Mouse (Mus musculus) midbrain, embryonic 15.5 days (tissue): ENCODE data around the gene Ptges3l. TPM values are rescaled to one million over a fixed set of nuclear protein-coding genes. Genes with fewer than 3 reads are reported as not detected.
"Not testable (repeated sequence)": the region's sequence is repeated elsewhere in the genome, so short reads cannot be mapped to it uniquely, and the experiment has no call there.

Source experiments
- ATAC-seq: fragments of 200-750 bp; cut with Nextera tagmentation; replicated peaks from 2 replicates; pipeline ENCODE4 v1.8.0; 2017; ENCODE audit warnings: moderate TSS enrichment
- H3K27ac ChIP-seq: fragments of 300-500 bp; sonication (generic); 2 replicates; pipeline ENCODE4 v1.5.1; 2015; ENCODE audit warnings: mild to moderate bottlenecking, inconsistent platforms
- H3K27me3 ChIP-seq: fragments of 300-500 bp; sonication (generic); replicated peaks from 2 replicates; pipeline ENCODE4 v1.6.1; 2015; ENCODE audit warnings: inconsistent platforms
- H3K36me3 ChIP-seq: fragments of 300-500 bp; sonication (generic); replicated peaks from 2 replicates; pipeline ENCODE4 v1.6.1; 2015; ENCODE audit warnings: inconsistent platforms
- H3K4me1 ChIP-seq: fragments of 300-500 bp; sonication (generic); 2 replicates; pipeline ENCODE4 v1.6.1; 2015; ENCODE audit warnings: inconsistent platforms
- H3K4me2 ChIP-seq: fragments of 300-500 bp; sonication (generic); 2 replicates; pipeline ENCODE4 v1.6.1; 2015; ENCODE audit warnings: inconsistent platforms, mild to moderate bottlenecking, moderate library complexity
- H3K4me3 ChIP-seq: fragments of 300-500 bp; sonication (generic); 2 replicates; pipeline ENCODE4 v1.5.1; 2015; ENCODE audit warnings: mild to moderate bottlenecking, inconsistent platforms
- H3K9ac ChIP-seq: fragments of 300-500 bp; sonication (generic); 2 replicates; pipeline ENCODE4 v1.6.1; 2015; ENCODE audit warnings: mild to moderate bottlenecking, inconsistent platforms
- H3K9me3 ChIP-seq: fragments of 300-500 bp; sonication (generic); 2 replicates; pipeline ENCODE4 v1.6.1; 2016; ENCODE audit warnings: inconsistent platforms
- WGBS: fragments of 180-500 bp; shearing (Covaris S2); methylation state at CpG from one replicate; pipeline ENCODE4 v1.1.7; 2015; ENCODE audit warnings: mixed read lengths; 5-methylcytosine and 5-hydroxymethylcytosine counted together
- microRNA-seq: library from miRNA; unstranded; fragments of <30 nt; microRNA quantifications from one replicate; pipeline ENCODE4, GENCODE M21; 2016
- polyA plus RNA-seq: library from polyadenylated mRNA; unstranded; fragments of >200 nt; fragmentation: Nextera tagmentation; extraction: Ambion mirVana; gene quantifications from 2 replicates; pipeline ENCODE4 v1.2.1, GENCODE M21; 2015

Gene Ptges3l
- polyA plus RNA-seq, 1 experiment from 2014 or later = 2.0 TPM

GRCm38 (mm10) chr11:101415306-101415705 is 9.8 kb downstream of the Ptges3l start:
- no peak overlapping the region for H3K9ac ChIP-seq
- WGBS = 92% methylated on average over 2 of the region's 2 CpGs

GRCm38 (mm10) chr11:101395110-101395509 is 30.0 kb downstream of the Ptges3l start:
- no peak overlapping the region for H3K4me3 ChIP-seq
- H3K4me1 ChIP-seq = no peaks in the 10 kb centered on the region
- 4% methylated on average over 8 of the region's 8 CpGs for WGBS
- no peak for ATAC-seq
- H3K4me2 ChIP-seq = no peak overlapping the region
- no peak overlapping the region for H3K9ac ChIP-seq
- H3K36me3 ChIP-seq = no peaks in the 10 kb centered on the region
- no peak overlapping the region for H3K27ac ChIP-seq
- no peaks in the 10 kb centered on the region for H3K9me3 ChIP-seq
- H3K27me3 ChIP-seq = no peaks in the 10 kb centered on the region

More at GRCm38 (mm10) chr11:101415306-101415705, 9.8 kb downstream of the Ptges3l start:
- Histone ChIP-seq H3K9me3 (no peaks in the 10 kb centered on the region), H3K36me3 (peaks cover 21% of the 10 kb centered on the region), H3K4me1 (peaks cover 8% of the 10 kb centered on the region), H3K27me3 (no peaks in the 10 kb centered on the region), H3K4me3 (no peak overlapping the region), H3K27ac (no peak overlapping the region), H3K4me2 (no peak overlapping the region)
- no peak for ATAC-seq

GRCm38 (mm10) chr11:101381817-101382216 is 43.3 kb downstream of the Ptges3l start:
- no peak for ATAC-seq
- Histone ChIP-seq H3K4me2 (no peak overlapping the region), H3K36me3 (no peaks in the 10 kb centered on the region), H3K9ac (no peak overlapping the region), H3K4me3 (no peak overlapping the region), H3K4me1 (no peaks in the 10 kb centered on the region), H3K9me3 (no peaks in the 10 kb centered on the region), H3K27ac (no peak overlapping the region), H3K27me3 (no peaks in the 10 kb centered on the region)
- whole genome bisulfite sequencing = 7% methylated on average over 4 of the region's 4 CpGs

- no peaks in the 10 kb centered on the region for H3K27me3 ChIP-seq
- no peak overlapping the region for H3K4me3 ChIP-seq
- H3K9me3 ChIP-seq = no peaks in the 10 kb centered on the region
- H3K4me1 ChIP-seq = no peaks in the 10 kb centered on the region
- WGBS = 85% methylated on average over 6 of the region's 6 CpGs
- no peak for ATAC-seq
- no peak overlapping the region for H3K27ac ChIP-seq
- H3K9ac ChIP-seq = no peak overlapping the region
- H3K36me3 ChIP-seq = no peaks in the 10 kb centered on the region
- H3K4me2 ChIP-seq = no peak overlapping the region
Measured at GRCm38 (mm10) chr11:101378926-101379325, 46.2 kb downstream of the Ptges3l start.

GRCm38 (mm10) chr11:101378196-101378595 is 46.9 kb downstream of the Ptges3l start:
- not testable (repeated sequence) for ATAC-seq, H3K27ac ChIP-seq, H3K9me3 ChIP-seq, H3K27me3 ChIP-seq, H3K4me2 ChIP-seq, H3K36me3 ChIP-seq, H3K4me3 ChIP-seq, H3K4me1 ChIP-seq, H3K9ac ChIP-seq
- WGBS = 95% methylated on average over 8 of the region's 8 CpGs

- H3K27ac ChIP-seq = no peak overlapping the region
- H3K36me3 ChIP-seq = no peaks in the 10 kb centered on the region
- no peak overlapping the region for H3K4me2 ChIP-seq
- H3K4me1 ChIP-seq = no peaks in the 10 kb centered on the region
- H3K9me3 ChIP-seq = no peaks in the 10 kb centered on the region
- no peak overlapping the region for H3K9ac ChIP-seq
- WGBS = 68% methylated on average over 7 of the region's 7 CpGs
- H3K27me3 ChIP-seq = no peaks in the 10 kb centered on the region
- H3K4me3 ChIP-seq = no peak overlapping the region
- no peak for ATAC-seq
Measured at GRCm38 (mm10) chr11:101374421-101374938, 50.7 kb downstream of the Ptges3l start.

- Histone ChIP-seq H3K4me1 (no peaks in the 10 kb centered on the region), H3K27me3 (no peaks in the 10 kb centered on the region), H3K9me3 (no peaks in the 10 kb centered on the region), H3K36me3 (no peaks in the 10 kb centered on the region), H3K4me2 (no peak overlapping the region), H3K4me3 (no peak overlapping the region), H3K27ac (no peak overlapping the region), H3K9ac (no peak overlapping the region)
- WGBS = 82% methylated on average over 5 of the region's 5 CpGs
- ATAC-seq = no peak
Measured at GRCm38 (mm10) chr11:101370141-101370540, 55.0 kb downstream of the Ptges3l start.

Small RNA genes within 50 kb of the gene (microRNA-seq; reads per million reads assigned to microRNA genes)
- gene Mir6929 = not detected

Other genes with a start within 250 kb of the Ptges3l start
- 0.31 and 0.36 TPM in 2 replicates for gene Ccr10, start 249.9 kb downstream of the Ptges3l start, polyA plus RNA-seq
- 27.4 and 30.7 TPM in 2 replicates for gene Ezh1, start 198.9 kb downstream of the Ptges3l start, polyA plus RNA-seq
- 86.5 and 103 TPM in 2 replicates for gene Ramp2, start 179.3 kb downstream of the Ptges3l start, polyA plus RNA-seq
- 123 and 124 TPM in 2 replicates for gene Vps25, start 171.6 kb downstream of the Ptges3l start, polyA plus RNA-seq
- 7.7 and 10.7 TPM in 2 replicates for gene Wnk4, start 164.8 kb downstream of the Ptges3l start, polyA plus RNA-seq
- gene Cntd1, start 146.3 kb downstream of the Ptges3l start, polyA plus RNA-seq = 0.93 and 1.3 TPM in 2 replicates
- 202 and 204 TPM in 2 replicates for gene Coa3, start 146.2 kb downstream of the Ptges3l start, polyA plus RNA-seq
- gene Becn1, start 123.0 kb downstream of the Ptges3l start, polyA plus RNA-seq = 183 and 186 TPM in 2 replicates
- gene Psme3, start 109.1 kb downstream of the Ptges3l start, polyA plus RNA-seq = 115 and 120 TPM in 2 replicates
- gene Aoc2, start 100.3 kb downstream of the Ptges3l start, polyA plus RNA-seq = 2.2 and 2.9 TPM in 2 replicates
- gene Aoc3, start 94.7 kb downstream of the Ptges3l start, polyA plus RNA-seq = 0.06 TPM in 1 of 2 replicates, not detected in the other
- not detected in 2 replicates for gene G6pc, start 57.8 kb downstream of the Ptges3l start, polyA plus RNA-seq
- gene Aarsd1, start 7.7 kb downstream of the Ptges3l start, polyA plus RNA-seq = 103 and 108 TPM in 2 replicates
- gene Gm27029, start 537 bp downstream of the Ptges3l start, polyA plus RNA-seq = 8.3 and 8.7 TPM in 2 replicates
- gene Rundc1, start 248 bp downstream of the Ptges3l start, polyA plus RNA-seq = 31.7 and 34.9 TPM in 2 replicates
- 197 and 212 TPM in 2 replicates for gene Rpl27, start 17.0 kb upstream of the Ptges3l start, polyA plus RNA-seq
- gene Ifi35, start 23.1 kb upstream of the Ptges3l start, polyA plus RNA-seq = 3.9 and 4.0 TPM in 2 replicates
- gene Rnd2, start 39.7 kb upstream of the Ptges3l start, polyA plus RNA-seq = 68.3 and 77.4 TPM in 2 replicates
- 128 and 133 TPM in 2 replicates for gene Vat1, start 40.9 kb upstream of the Ptges3l start, polyA plus RNA-seq
- gene Brca1, start 126.6 kb upstream of the Ptges3l start, polyA plus RNA-seq = 1.5 and 2.8 TPM in 2 replicates
- 102 and 103 TPM in 2 replicates for gene Nbr1, start 126.8 kb upstream of the Ptges3l start, polyA plus RNA-seq
- 3.1 and 4.5 TPM in 2 replicates for gene Tmem106a, start 156.9 kb upstream of the Ptges3l start, polyA plus RNA-seq
- not detected in 2 replicates for gene Gm11634, start 173.9 kb upstream of the Ptges3l start, polyA plus RNA-seq
- gene Rdm1, start 201.9 kb upstream of the Ptges3l start, polyA plus RNA-seq = 11.1 and 13.2 TPM in 2 replicates
- 5.0 and 7.8 TPM in 2 replicates for gene Arl4d, start 240.2 kb upstream of the Ptges3l start, polyA plus RNA-seq